Mouse (Mus musculus) stomach, postnatal 0 days (tissue): ENCODE measurements around the gene Smim5. TPM values are rescaled to one million over a fixed set of nuclear protein-coding genes. Genes with fewer than 3 reads are reported as not detected.
A peak's percentile ranks its signal among the peaks of the same experiment; 100 is the strongest.

Experiments
- ATAC-seq: fragments of 200-750 bp; cut with Nextera tagmentation; 2 replicates; pipeline ENCODE4 v1.8.0; 2017; ENCODE audit not compliant: low FRiP score, low TSS enrichment
- DNase-seq: peaks from one replicate; pipeline ENCODE4 v3.0.0-alpha.2; 2016; ENCODE audit warnings: low spot score
- H3K27ac ChIP-seq: fragments of 300-500 bp; sonication (generic); replicated peaks from 2 replicates; pipeline ENCODE4 v1.5.1; 2014; ENCODE audit warnings: mild to moderate bottlenecking, control low read depth
- H3K27me3 ChIP-seq: fragments of 300-500 bp; sonication (generic); 2 replicates; pipeline ENCODE4 v1.6.1; 2014; ENCODE audit warnings: low read length; ENCODE audit not compliant: control insufficient read depth, insufficient read depth
- H3K36me3 ChIP-seq: fragments of 300-500 bp; sonication (generic); 2 replicates; pipeline ENCODE4 v1.6.1; 2014; ENCODE audit warnings: low read length, mixed read lengths; ENCODE audit not compliant: control insufficient read depth, insufficient read depth
- H3K4me1 ChIP-seq: fragments of 300-500 bp; sonication (generic); replicated peaks from 2 replicates; pipeline ENCODE4 v1.6.1; 2014; ENCODE audit warnings: antibody characterized with exemption; ENCODE audit not compliant: control insufficient read depth, insufficient read depth
- H3K4me2 ChIP-seq: fragments of 300-500 bp; sonication (generic); replicated peaks from 2 replicates; pipeline ENCODE4 v1.6.1; 2014; ENCODE audit warnings: low read depth, mild to moderate bottlenecking, control low read depth, moderate library complexity
- H3K4me3 ChIP-seq: fragments of 300-500 bp; sonication (generic); 2 replicates; pipeline ENCODE4 v1.5.1; 2014; ENCODE audit warnings: low read depth, low read length, control low read depth
- H3K9ac ChIP-seq: fragments of 300-500 bp; sonication (generic); 2 replicates; pipeline ENCODE4 v1.6.1; 2014; ENCODE audit warnings: mild to moderate bottlenecking, low read length, control low read depth, mixed read lengths
- H3K9me3 ChIP-seq: fragments of 300-500 bp; sonication (generic); 2 replicates; pipeline ENCODE4 v1.6.1; 2016; ENCODE audit warnings: low read length; ENCODE audit not compliant: control insufficient read depth
- CTCF ChIP-seq: IDR thresholded peaks from 2 replicates; pipeline ENCODE4 v1.5.1; 2016; ENCODE audit warnings: antibody characterized with exemption, low read depth, mild to moderate bottlenecking, moderate library complexity
- EP300 ChIP-seq: optimal IDR thresholded peaks from 2 replicates; pipeline ENCODE3; 2016; ENCODE audit warnings: antibody characterized with exemption
- WGBS: fragments of 180-500 bp; shearing (Covaris S2); extraction: QIAGEN DNeasy Blood & Tissue Kit; methylation state at CpG from one replicate; pipeline ENCODE4 v1.1.7; 2014; 5-methylcytosine and 5-hydroxymethylcytosine counted together
- polyA plus RNA-seq: library from polyadenylated mRNA; unstranded; fragments of >200 nt; fragmentation: Nextera tagmentation; extraction: Ambion mirVana; gene quantifications from 2 replicates; pipeline ENCODE4 v1.2.1, GENCODE M21; 2015

Smim5 gene
- polyA plus RNA-seq, 1 experiment from 2014 or later, result 16.8 TPM

- peak overlapping the region; percentile 70 for H3K4me3 ChIP-seq
- 0 out of 2 replicates have a peak overlapping the region, but pooled peaks have one; percentile 56 for H3K27ac ChIP-seq
- H3K9ac ChIP-seq, result peak overlapping the region; percentile 83
- H3K27me3 ChIP-seq, result no peaks in the 10 kb centered on the region
- no peaks in the 10 kb centered on the region for H3K9me3 ChIP-seq
- ATAC-seq (peak; percentile 35; the same call in 1 of the 2 replicates), DNase-seq (no peak)
- peak overlapping the region; percentile 67 for H3K4me2 ChIP-seq
- WGBS, result under 1% methylated on average over 16 of the region's 16 CpGs
- peaks cover 4% of the 10 kb centered on the region; the same call in 1 of the 2 replicates for H3K36me3 ChIP-seq
- TF ChIP-seq CTCF (no peak), EP300 (no peak)
- H3K4me1 ChIP-seq, result peaks cover 13% of the 10 kb centered on the region; the same call in 1 of the 2 replicates
These were observed 34.0 kb downstream of the Smim5 start for GRCm38 (mm10) chr11:115933747-115934110.

GRCm38 (mm10) chr11:115939690-115940329, 40.0 kb downstream of the Smim5 start:
- no peak overlapping the region for H3K9ac ChIP-seq
- H3K4me3 ChIP-seq, result no peak overlapping the region
- no peaks in the 10 kb centered on the region for H3K27me3 ChIP-seq
- no peaks in the 10 kb centered on the region for H3K4me1 ChIP-seq
- ATAC-seq (0 out of 2 replicates have a peak, but pooled peaks have one; percentile 35), DNase-seq (peak; percentile 65)
- no peak overlapping the region for H3K27ac ChIP-seq
- TF ChIP-seq CTCF (peak; percentile 92), EP300 (no peak)
- WGBS, result 30% methylated on average over 6 of the region's 6 CpGs
- H3K9me3 ChIP-seq, result no peaks in the 10 kb centered on the region
- H3K4me2 ChIP-seq, result no peak overlapping the region
- H3K36me3 ChIP-seq, result peaks cover 12% of the 10 kb centered on the region

- Histone ChIP-seq H3K4me2 (no peak overlapping the region), H3K27ac (no peak overlapping the region), H3K9me3 (no peaks in the 10 kb centered on the region), H3K4me1 (no peaks in the 10 kb centered on the region), H3K9ac (no peak overlapping the region), H3K4me3 (no peak overlapping the region), H3K27me3 (no peaks in the 10 kb centered on the region), H3K36me3 (peaks cover 12% of the 10 kb centered on the region)
- 76% methylated on average over 7 of the region's 7 CpGs for WGBS
- DNase-seq, result no peak
- TF ChIP-seq CTCF (peak; percentile 60), EP300 (no peak)
- peak; percentile 39; the same call in 1 of the 2 replicates for ATAC-seq
These were observed 42.2 kb downstream of the Smim5 start for GRCm38 (mm10) chr11:115941980-115942379.

GRCm38 (mm10) chr11:115945247-115945646, 45.5 kb downstream of the Smim5 start:
- H3K4me2 ChIP-seq, result no peak overlapping the region
- no peaks in the 10 kb centered on the region for H3K9me3 ChIP-seq
- no peaks in the 10 kb centered on the region for H3K4me1 ChIP-seq
- H3K36me3 ChIP-seq, result peaks cover 10% of the 10 kb centered on the region
- H3K27ac ChIP-seq, result peak overlapping the region; percentile 67
- H3K4me3 ChIP-seq, result no peak overlapping the region
- 76% methylated on average over 8 of the region's 8 CpGs for WGBS
- no peak for TF ChIP-seq CTCF
- no peak for TF ChIP-seq EP300
- H3K27me3 ChIP-seq, result no peaks in the 10 kb centered on the region
- ATAC-seq, result no peak; the same call in 1 of the 2 replicates
- no peak overlapping the region for H3K9ac ChIP-seq
- DNase-seq, result no peak

GRCm38 (mm10) chr11:115946221-115946828, 46.6 kb downstream of the Smim5 start:
- 71% methylated on average over 9 of the region's 9 CpGs for WGBS

GRCm38 (mm10) chr11:115948316-115948715, 48.5 kb downstream of the Smim5 start:
- DNase-seq (no peak), ATAC-seq (no peak)
- TF ChIP-seq EP300, result no peak
- TF ChIP-seq CTCF, result no peak
- H3K36me3 ChIP-seq, result peaks cover 3% of the 10 kb centered on the region; the same call in 1 of the 2 replicates
- 79% methylated on average over 9 of the region's 9 CpGs for WGBS
- no peak overlapping the region for H3K4me3 ChIP-seq
- no peaks in the 10 kb centered on the region for H3K9me3 ChIP-seq
- no peaks in the 10 kb centered on the region for H3K27me3 ChIP-seq
- H3K4me2 ChIP-seq, result no peak overlapping the region
- no peaks in the 10 kb centered on the region for H3K4me1 ChIP-seq
- no peak overlapping the region for H3K9ac ChIP-seq
- H3K27ac ChIP-seq, result no peak overlapping the region

More at GRCm38 (mm10) chr11:115946221-115946828, 46.6 kb downstream of the Smim5 start:
- H3K36me3 ChIP-seq, result peaks cover 6% of the 10 kb centered on the region
- H3K9me3 ChIP-seq, result no peaks in the 10 kb centered on the region
- TF ChIP-seq CTCF, result no peak
- TF ChIP-seq EP300, result no peak
- H3K4me1 ChIP-seq, result no peaks in the 10 kb centered on the region
- ATAC-seq, result peak; percentile 30; the same call in 1 of the 2 replicates
- no peak for DNase-seq
- H3K9ac ChIP-seq, result no peak overlapping the region
- H3K27ac ChIP-seq, result peak overlapping the region; percentile 70
- H3K4me2 ChIP-seq, result no peak overlapping the region
- no peak overlapping the region for H3K4me3 ChIP-seq
- no peaks in the 10 kb centered on the region for H3K27me3 ChIP-seq
